Mouse (Mus musculus) c-Kit-positive CD71-negative TER-119-negative erythroid progenitor cells, embryonic 14.5 days (primary cell): ENCODE results near the gene Odf2.

ENCODE experiments used
- DNase-seq: peaks from one replicate; pipeline ENCODE4 v3.0.0-alpha.2; 2013; ENCODE audit warnings: low read depth

Odf2 gene

DNA sequence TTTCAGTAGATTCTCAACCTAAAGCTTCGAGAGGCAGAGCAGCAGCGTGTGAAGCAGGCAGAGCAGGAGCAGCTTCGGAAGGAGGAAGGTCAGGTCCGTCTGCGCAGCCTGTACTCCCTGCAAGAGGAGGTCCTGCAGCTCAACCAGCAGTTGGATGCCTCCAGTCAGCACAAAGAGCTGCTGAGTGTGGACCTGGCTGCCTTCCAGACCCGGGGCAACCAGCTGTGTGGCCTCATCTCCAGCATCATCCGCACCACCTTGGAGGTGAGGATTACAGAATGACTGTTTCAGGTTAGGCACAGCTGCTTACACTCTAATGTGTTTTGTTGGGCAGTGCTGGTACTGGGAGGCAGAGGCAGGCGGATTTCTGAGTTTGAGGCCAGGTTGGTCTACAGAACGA lies 51.1 kb downstream of the Odf2 start:
- DNase-seq = no peak

DNA sequence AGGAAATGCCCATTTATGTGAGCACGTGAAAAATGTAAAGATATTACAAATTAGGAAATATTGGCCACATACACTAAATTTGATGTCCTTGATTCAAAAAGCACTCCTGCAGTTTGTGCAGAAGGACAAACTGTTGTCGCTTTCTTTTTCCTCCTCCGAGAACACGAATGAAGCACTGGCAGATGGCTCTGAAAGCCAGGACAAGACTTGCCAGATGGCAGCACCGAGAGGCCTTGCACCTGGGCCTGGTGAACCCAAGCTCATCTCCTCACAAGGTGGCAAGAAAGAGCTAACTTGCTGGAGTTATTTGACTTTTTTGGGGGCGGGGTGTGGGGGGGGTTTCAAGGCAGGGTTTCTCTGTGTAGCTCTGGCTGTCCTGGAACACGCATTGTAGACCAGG lies 51.8 kb downstream of the Odf2 start:
- DNase-seq = no peak

DNA sequence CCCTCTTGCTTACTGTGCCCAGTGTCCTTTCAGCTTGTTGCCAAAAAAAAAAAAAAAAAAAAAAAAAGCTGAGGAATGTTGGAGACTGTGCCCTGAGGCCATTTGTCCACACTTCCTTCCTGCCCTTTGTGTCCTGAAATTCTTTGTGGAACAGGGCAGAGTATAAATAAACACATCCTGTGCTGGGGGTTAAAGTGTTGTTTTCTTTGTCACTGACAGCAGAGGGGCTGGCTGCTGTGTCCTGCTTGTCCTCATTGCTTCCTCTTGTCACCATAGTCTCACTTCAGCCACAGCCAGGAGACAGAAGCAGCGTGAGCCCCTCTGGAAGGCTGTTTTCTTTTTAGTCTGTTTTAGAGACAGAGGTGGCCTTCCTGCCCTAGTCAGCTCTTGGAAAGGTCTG lies 55.7 kb downstream of the Odf2 start:
- no peak for DNase-seq

DNA sequence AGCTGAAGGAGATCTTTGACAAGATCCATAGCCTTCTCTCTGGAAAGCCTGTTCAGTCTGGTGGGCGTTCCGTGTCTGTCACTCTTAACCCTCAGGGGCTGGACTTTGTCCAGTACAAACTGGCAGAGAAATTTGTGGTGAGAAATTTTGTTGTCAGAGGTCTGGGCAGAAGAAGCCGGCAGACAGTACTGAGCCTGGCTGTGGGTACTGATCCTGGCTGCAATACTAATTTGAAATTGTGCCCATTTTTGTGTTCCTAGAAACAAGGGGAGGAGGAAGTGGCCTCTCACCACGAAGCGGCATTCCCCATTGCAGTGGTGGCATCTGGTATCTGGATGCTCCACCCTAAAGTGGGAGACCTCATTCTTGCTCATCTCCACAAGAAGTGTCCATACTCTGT lies 59.9 kb downstream of the Odf2 start:
- no peak for DNase-seq

DNA sequence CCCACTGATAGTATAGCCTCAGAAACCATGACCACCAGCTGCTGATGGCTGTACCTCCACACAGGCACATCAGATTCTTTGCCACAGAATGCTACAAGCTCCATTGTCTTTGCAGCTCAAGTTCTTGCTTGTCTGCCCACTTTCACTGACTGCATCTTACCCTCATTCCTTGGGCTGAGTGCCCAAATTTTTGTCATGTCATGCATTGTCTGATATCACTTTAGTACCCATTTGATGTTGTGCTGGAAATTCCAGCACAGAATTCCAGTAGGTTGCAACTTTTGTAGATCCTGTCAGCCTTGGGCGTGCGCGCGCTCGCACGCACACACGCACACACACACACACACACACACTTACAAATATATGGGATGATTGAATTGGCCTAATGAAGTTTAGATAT lies 72.2 kb downstream of the Odf2 start:
- no peak for DNase-seq

DNA sequence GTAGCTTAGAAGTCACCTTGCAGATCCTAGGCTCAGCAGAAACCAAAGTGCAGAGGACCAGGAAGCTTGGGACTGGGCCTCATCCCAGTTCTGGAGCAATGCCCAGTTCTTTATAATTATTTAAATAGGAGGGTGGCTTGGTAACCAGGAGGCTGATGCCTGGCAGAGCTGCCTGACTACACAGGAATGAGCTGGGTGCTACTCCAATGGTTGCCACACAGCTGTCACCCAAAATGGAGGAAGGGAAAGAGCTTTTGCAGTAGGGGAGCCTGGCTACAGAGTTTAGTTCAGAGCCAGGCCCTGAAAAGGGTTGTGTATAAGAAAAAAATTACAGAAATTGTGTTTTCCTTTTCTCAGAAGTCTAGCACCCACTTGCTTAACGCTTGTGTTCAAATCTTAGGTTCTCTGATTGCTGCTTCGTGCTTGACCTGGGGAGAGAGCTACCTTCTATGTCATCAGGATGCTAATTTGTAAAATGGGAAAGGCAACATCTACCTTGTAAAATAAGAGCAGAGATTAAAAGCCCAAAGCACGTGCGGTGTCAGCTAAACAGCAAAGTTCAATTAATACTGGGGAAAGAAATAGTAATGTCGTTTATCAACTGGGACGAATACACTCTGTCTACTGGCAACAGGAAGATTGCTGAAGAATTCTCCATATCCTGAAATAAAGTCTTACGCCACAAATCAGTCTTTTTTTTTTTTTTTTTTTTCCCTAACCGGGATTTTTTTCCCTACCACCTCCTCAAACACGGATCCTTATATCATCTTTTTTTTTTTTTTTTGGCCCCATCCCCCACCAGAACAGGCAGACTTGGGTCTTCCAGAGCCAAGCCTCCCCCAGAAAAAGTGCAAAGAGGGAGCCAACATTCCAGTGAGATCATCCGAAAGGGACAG lies 75.6 kb downstream of the Odf2 start:
- DNase-seq = no peak

DNA sequence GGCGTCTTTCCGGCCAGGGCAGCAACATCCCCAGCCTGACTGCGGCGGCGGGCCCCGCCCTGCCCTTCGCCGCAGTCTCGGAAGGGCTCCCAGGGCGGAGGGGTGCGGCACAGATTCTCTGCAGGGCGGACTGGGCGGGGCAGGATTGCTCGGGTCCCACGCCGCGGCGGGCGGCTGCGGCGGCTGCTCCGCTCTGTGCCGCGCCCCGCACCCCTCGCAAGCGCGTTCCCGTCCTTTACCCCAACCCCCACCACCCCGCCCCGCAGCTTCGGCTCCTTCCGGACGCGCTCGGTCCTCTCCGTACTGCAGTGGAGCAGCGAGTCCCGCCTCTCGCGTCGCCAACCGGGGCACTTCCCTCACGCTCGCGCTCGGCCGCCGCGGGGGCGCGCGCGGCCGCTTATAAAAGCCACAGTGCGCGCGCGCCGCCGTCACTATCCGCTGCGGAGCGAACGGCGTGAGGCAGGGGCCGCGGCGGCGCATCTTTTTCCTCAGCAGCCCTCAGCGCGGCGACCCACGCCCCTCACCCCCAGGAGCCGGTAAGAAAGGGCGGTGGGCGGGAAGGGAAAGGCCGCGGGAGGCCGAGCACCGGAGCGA lies 76.3 kb downstream of the Odf2 start, which contains the start of gene Sptan1:
Sptan1 (plus strand) TSS at position 311 of the 594 bp plus-strand sequence.
- peak; percentile 81 for DNase-seq

DNA sequence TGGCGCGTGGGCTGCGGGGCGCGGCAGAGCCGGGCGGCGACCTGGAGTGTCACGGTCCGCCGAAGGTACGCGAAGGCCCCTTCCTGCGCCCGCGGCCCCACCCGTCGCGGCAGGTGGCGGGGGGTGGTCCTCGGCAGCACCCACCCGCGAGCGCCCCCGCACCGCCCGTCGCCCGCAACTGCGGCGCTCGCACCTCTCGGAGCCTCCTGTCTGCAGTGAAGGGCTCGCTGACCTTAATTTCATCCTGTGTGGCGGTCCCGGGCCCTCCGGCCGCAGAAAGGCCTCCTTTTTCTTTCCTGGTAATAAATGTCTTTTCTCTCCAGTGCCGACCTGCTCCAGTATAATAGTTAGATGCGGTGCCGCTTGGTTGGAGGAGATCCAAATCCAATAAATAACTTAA lies 76.9 kb downstream of the Odf2 start:
- DNase-seq = no peak

DNA sequence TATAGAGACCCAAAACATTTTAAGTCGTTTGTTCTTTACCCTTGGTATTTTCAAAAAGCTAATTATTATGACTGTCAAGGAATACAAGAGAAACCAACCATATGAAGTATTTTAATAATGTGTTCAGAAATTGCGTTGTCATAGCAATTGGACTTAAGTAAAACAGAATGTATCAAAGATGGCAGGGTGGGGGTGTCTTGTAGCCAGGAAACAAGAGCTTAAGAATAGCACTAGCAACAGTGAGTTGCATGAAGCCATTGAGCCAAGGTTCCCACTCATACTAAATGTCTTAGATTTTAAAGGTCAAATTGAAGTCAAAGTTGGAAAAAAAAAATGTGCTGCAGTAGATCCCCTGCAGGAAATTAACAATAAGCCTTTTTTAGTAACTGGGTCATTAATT lies 77.8 kb downstream of the Odf2 start:
- DNase-seq = no peak

DNA sequence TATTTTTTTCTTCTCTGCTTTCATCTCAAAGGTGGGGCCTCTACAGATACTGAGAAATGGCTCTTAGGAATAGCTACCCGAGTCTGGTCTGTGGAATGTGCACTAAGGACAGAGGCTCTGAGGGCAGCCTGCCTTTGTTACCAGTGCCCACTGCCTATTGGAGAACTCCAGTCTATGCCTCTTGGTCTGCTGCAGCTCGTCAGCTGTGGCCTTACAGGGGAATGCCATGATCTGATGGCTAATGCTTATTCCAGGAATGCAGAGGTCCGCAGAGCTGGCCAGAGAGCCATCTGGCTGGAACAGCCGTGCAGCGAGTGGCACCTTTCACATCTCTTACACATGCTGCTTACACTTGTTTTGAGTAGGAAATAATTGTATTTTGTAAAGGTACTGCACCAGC lies 78.7 kb downstream of the Odf2 start:
- no peak for DNase-seq

DNA sequence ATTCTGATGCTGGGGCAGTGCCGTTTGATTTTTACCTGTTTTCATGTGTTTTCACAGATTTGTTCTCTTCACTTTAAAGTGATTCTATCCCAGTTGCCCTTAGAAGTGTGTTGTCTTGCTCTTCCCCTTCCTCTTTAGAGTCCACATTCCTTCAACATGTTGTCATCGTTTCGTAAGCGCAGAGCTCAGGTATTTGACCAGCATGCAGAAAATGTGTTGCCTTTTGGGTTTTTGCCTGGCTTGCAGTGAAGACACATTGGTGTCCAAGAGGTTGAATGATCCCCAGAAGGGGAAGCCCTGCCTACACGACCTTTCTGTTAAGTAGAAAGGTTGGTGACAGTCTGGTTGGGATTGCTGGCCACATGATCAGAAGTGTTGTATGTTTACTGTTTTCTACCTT lies 79.6 kb downstream of the Odf2 start:
- no peak for DNase-seq

DNA sequence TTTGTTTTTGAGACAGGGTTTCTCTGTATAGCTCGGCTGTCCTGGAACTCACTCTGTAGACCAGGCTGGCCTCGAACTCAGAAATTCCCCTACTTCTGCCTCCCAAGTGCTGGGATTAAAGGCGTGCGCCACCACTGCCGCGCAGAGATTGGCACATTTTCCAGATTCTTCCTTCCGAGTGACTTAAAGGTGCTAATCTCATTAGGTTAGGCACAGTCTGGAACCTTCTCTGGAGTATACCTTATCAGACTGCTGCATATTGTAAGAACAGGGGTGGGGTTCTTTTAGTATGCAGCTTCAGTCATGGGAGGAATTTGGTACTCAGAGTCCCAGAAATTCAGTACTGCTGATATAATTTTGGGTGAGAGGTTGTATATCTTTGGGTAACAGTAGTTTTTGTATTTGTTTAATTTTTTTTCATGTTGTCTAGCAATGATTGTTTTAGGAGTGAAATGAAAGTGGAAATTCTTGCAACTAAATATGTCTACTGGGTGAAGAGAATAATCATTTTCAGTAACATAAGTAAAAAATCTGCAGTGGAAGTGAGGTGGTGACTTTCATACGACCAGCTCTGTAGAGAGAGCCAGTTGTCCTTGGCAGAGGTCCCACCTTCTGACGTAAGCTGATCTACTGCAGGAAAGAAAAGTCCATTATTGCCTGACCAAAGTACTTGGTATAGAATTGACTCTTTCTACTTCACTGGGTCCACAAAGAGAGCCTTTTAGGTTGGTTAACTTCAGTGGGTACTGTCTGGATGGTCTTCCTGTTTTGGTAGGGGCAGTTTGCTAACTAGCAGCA lies 83.0 kb downstream of the Odf2 start:
- DNase-seq = peak; percentile 26

DNA sequence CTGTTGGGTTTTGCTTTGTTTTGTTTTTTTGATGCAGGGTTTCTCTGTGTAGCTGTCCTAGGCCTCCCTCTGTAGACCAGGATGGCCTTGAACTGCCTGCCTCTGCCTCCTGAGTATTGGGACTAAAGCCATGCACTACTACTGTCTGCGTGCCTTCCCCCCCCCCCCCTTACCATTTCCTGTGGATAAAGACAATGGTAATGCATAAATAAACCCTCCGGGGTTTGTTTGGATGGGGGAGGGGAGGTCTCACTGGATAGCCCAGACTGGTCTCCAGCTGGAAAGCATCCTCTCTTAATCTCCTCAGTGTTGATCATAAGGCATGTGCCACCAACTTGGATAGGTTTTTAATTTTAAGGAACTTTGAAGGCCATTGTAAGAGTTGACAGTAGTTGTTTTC lies 84.5 kb downstream of the Odf2 start:
- no peak for DNase-seq

DNA sequence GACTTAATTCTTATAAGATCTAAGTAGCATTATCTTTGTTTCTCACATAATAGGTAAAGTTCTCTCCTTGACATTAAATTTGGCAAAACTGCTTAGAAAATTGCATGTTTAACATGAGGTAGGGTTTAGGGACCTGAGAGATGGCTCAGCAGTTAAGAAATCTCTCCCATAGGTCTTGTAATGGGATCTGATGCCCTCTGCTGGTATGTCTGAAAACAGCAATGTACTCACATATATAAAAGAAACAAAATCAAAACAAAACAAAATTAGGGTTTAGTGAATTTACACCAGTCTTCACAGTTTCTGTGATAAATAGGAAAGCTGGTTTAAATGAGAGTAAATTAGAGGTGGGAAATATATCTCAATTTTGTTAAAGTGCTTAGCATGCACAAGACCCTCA lies 88.3 kb downstream of the Odf2 start:
- DNase-seq = peak; percentile 32

DNA sequence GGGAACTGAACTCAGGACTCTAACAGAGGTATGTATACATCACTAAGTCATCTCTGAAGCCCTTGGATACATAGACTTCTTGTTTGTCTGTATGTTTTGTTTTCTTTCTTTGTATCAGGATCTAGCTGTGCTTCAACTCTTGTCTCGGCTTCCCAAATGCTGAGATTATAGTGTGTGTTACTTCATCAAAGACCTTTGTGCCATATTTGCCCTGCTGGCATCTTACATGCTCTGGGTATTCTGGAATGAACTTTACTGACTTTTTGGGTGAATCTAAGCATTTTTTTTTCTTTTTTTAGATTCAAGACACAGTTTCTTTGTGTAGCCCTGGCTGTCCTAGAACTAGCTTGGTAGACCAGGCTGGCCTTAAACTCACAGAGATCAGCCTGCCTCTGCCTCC lies 91.6 kb downstream of the Odf2 start:
- no peak for DNase-seq
